ENCODE assay signal across 8 mouse cellular contexts in genomic region chr19:60890391-60891122, GRCm38 (mm10). TPM values are rescaled to one million over a fixed set of nuclear protein-coding genes. Genes with fewer than 3 reads are reported as not detected.
A peak's percentile ranks its signal among the peaks of the same experiment; 100 is the strongest.
DNase-seq lines count a peak whose midpoint lies in the region; ATAC-seq lines count a peak whose summit lies in the region.

No protein-coding gene starts in this region.

- H3K4me1 ChIP-seq in lung, embryonic 16.5 days (replicated peaks; ENCODE audit: control insufficient read depth, insufficient read depth, low read length) = peaks cover 21% of the 10 kb centered on the region
- peaks cover 43% of the 10 kb centered on the region for H3K4me1 ChIP-seq in liver, embryonic 12.5 days

- peak; percentile 32 for ATAC-seq in lung, embryonic 16.5 days (ENCODE audit: low read depth)
- ATAC-seq in erythroid progenitor cell, adult 5-6 weeks (replicated peaks; ENCODE audit: low FRiP score, poor library complexity, severe bottlenecking) = peak; percentile 21; the same call in 1 of the 2 replicates
- peak; percentile 38 for ATAC-seq in liver, embryonic 12.5 days

- peak overlapping the region; percentile 78 for H3K4me2 ChIP-seq in lung, embryonic 16.5 days (ENCODE audit: low read depth, low read length)
- peak overlapping the region; percentile 99 for H3K4me2 ChIP-seq in liver, embryonic 12.5 days

- H3K36me3 ChIP-seq in lung, embryonic 16.5 days (ENCODE audit: control insufficient read depth, insufficient read depth, low read length) = no peaks in the 10 kb centered on the region
- H3K36me3 ChIP-seq in liver, embryonic 12.5 days = no peaks in the 10 kb centered on the region

- intact Hi-C loops in heart, postnatal 25 days (cut with DNase I) = loop anchor here (5.0 kb wide), 2 partner anchors 52 to 102 kb away; no protein-coding TSS in a partner anchor

- H3K4me3 ChIP-seq in lung, embryonic 16.5 days (ENCODE audit: low read length) = peak overlapping the region; percentile 66
- H3K4me3 ChIP-seq in liver, embryonic 12.5 days = peak overlapping the region; percentile 89

- peak overlapping the region; percentile 94 for H3K9ac ChIP-seq in lung, embryonic 16.5 days (ENCODE audit: low read length)
- H3K9ac ChIP-seq in liver, embryonic 12.5 days = peak overlapping the region; percentile 96

- no peaks in the 10 kb centered on the region for H3K9me3 ChIP-seq in lung, embryonic 16.5 days (ENCODE audit: control insufficient read depth, low read length)
- no peaks in the 10 kb centered on the region for H3K9me3 ChIP-seq in liver, embryonic 12.5 days (replicated peaks)

- whole genome bisulfite sequencing in lung, embryonic 16.5 days = 0% methylated on average over 41 of the region's 41 CpGs
- WGBS in liver, embryonic 12.5 days (ENCODE audit: insufficient replicate concordance) = under 1% methylated on average over 41 of the region's 41 CpGs

- peak overlapping the region; percentile 99 for H3K27ac ChIP-seq in lung, embryonic 16.5 days (ENCODE audit: low read length)
- peak overlapping the region; percentile 97 for H3K27ac ChIP-seq in liver, embryonic 12.5 days

- DNase-seq in lung, adult 18-20 months = no peak
- DNase-seq in adrenal gland, postnatal 36 days = peak; percentile 59 to 62
- peak; percentile 36 for DNase-seq in heart, postnatal 25 days (ENCODE audit: low spot score)
- peak; percentile 18 for DNase-seq in ovary, postnatal 14 days (ENCODE audit: low spot score)
- DNase-seq in yolk sac, embryonic 10.5 days (ENCODE audit: low spot score) = no peak

- no peaks in the 10 kb centered on the region for H3K27me3 ChIP-seq in lung, embryonic 16.5 days (ENCODE audit: control insufficient read depth, insufficient read depth, low read depth, low read length)
- peaks cover 6% of the 10 kb centered on the region for H3K27me3 ChIP-seq in liver, embryonic 12.5 days (replicated peaks)

RNA-seq across cellular contexts. Expression of gene Grk5, which starts 1.0 kb away (rescaled TPM):
- polyA plus RNA-seq in lung, embryonic 16.5 days (2015; fragmentation: Nextera tagmentation; extraction: Ambion mirVana) = 3.5 and 4.9 TPM in 2 replicates
- total RNA-seq in adrenal gland, postnatal 36 days (2021) = 10 to 100 TPM; 18.8 to 39.9 TPM
- 2.2 and 2.5 TPM in 2 replicates for total RNA-seq in erythroid progenitor cell, adult 5-6 weeks (2015; ENCODE audit: low replicate concordance)
- total RNA-seq in erythroid progenitor cell, adult 5-6 weeks (2017; ENCODE audit: low replicate concordance) = 8.0 and 11.1 TPM in 2 replicates
- total RNA-seq in heart, postnatal 25 days (2021) = 10 to 100 TPM; 20.6 to 25.6 TPM
- polyA plus RNA-seq in liver, embryonic 12.5 days (2016; fragmentation: Nextera tagmentation; extraction: Ambion mirVana) = 1.2 and 1.5 TPM in 2 replicates

RNA-seq across cellular contexts. Expression of gene Prdx3, which starts 16.2 kb away (rescaled TPM):
- 111 and 120 TPM in 2 replicates for polyA plus RNA-seq in lung, embryonic 16.5 days (2015; fragmentation: Nextera tagmentation; extraction: Ambion mirVana)
- 100 to 1,000 TPM; 854 to 863 TPM for total RNA-seq in adrenal gland, postnatal 36 days (2021)
- total RNA-seq in erythroid progenitor cell, adult 5-6 weeks (2015; ENCODE audit: low replicate concordance) = 158 and 178 TPM in 2 replicates
- 104 and 105 TPM in 2 replicates for total RNA-seq in erythroid progenitor cell, adult 5-6 weeks (2017; ENCODE audit: low replicate concordance)
- total RNA-seq in heart, postnatal 25 days (2021) = 100 to 1,000 TPM; 362 to 371 TPM
- polyA plus RNA-seq in liver, embryonic 12.5 days (2016; fragmentation: Nextera tagmentation; extraction: Ambion mirVana) = 417 TPM in 2 replicates

RNA-seq across cellular contexts. Expression of gene Sfxn4, which starts 29.3 kb away (rescaled TPM):
- polyA plus RNA-seq in lung, embryonic 16.5 days (2015; fragmentation: Nextera tagmentation; extraction: Ambion mirVana) = 6.0 and 7.3 TPM in 2 replicates
- 1 to 10 TPM; 5.2 to 5.4 TPM for total RNA-seq in adrenal gland, postnatal 36 days (2021)
- total RNA-seq in erythroid progenitor cell, adult 5-6 weeks (2015; ENCODE audit: low replicate concordance) = 2.9 TPM in 1 of 2 replicates, not detected in the other
- total RNA-seq in erythroid progenitor cell, adult 5-6 weeks (2017; ENCODE audit: low replicate concordance) = 3.0 TPM in 1 of 2 replicates, not detected in the other
- total RNA-seq in heart, postnatal 25 days (2021) = 1 to 10 TPM; 6.5 to 7.7 TPM
- 1.7 and 1.8 TPM in 2 replicates for polyA plus RNA-seq in liver, embryonic 12.5 days (2016; fragmentation: Nextera tagmentation; extraction: Ambion mirVana)

Comparison
In these comparisons a context has a peak if more than half of its experiments do, and no peak if none do; other contexts are left out.
1. DNase-seq: peak in adrenal gland, postnatal 36 days (2 of 2), heart, postnatal 25 days (single experiment) and ovary, postnatal 14 days (single experiment); none in lung, adult 18-20 months (0 of 2) and yolk sac, embryonic 10.5 days (single experiment).
2. Peak in every context shown above with its lines, with median percentiles within 50 percentile points of each other: ATAC-seq.